Mouse (Mus musculus) limb, embryonic 11.5 days (tissue): ENCODE measurements around the gene Pla2g5. TPM values are rescaled to one million over a fixed set of nuclear protein-coding genes. Genes with fewer than 3 reads are reported as not detected.

ENCODE experiments used
- polyA plus RNA-seq: library from polyadenylated mRNA; unstranded; fragments of >200 nt; fragmentation: Nextera tagmentation; extraction: Ambion mirVana; gene quantifications from 2 replicates; pipeline ENCODE4 v1.2.1, GENCODE M21; 2014

Gene Pla2g5
- polyA plus RNA-seq, 1 experiment from 2014 or later = 0.12 TPM

Other genes with a start within 250 kb of the Pla2g5 start
- 0.11 TPM in 1 of 2 replicates, not detected in the other for gene Vwa5b1, start 227.6 kb downstream of the Pla2g5 start, polyA plus RNA-seq
- 0.27 and 1.1 TPM in 2 replicates for gene Pla2g2c, start 138.7 kb downstream of the Pla2g5 start, polyA plus RNA-seq
- gene Ubxn10, start 126.3 kb downstream of the Pla2g5 start, polyA plus RNA-seq = 1.9 and 2.3 TPM in 2 replicates
- gene Pla2g2f, start 105.9 kb downstream of the Pla2g5 start, polyA plus RNA-seq = 0.09 and 0.14 TPM in 2 replicates
- gene Pla2g2d, start 87.7 kb downstream of the Pla2g5 start, polyA plus RNA-seq = not detected in 2 replicates
- gene Gm13030, start 10.5 kb upstream of the Pla2g5 start, polyA plus RNA-seq = not detected in 2 replicates
- not detected in 2 replicates for gene Pla2g2e, start 14.5 kb upstream of the Pla2g5 start, polyA plus RNA-seq
- gene Otud3, start 50.5 kb upstream of the Pla2g5 start, polyA plus RNA-seq = 3.6 and 3.7 TPM in 2 replicates
- not detected in 2 replicates for gene Rnf186, start 103.6 kb upstream of the Pla2g5 start, polyA plus RNA-seq
- 1.0 and 1.4 TPM in 2 replicates for gene Tmco4, start 109.4 kb upstream of the Pla2g5 start, polyA plus RNA-seq
- 0.07 and 0.11 TPM in 2 replicates for gene Htr6, start 212.1 kb upstream of the Pla2g5 start, polyA plus RNA-seq
- gene Nbl1, start 229.5 kb upstream of the Pla2g5 start, polyA plus RNA-seq = 51.8 and 53.8 TPM in 2 replicates